Mouse (Mus musculus) right cerebral cortex, postnatal 4 days (tissue): ENCODE results near the gene Efhd1.

Experiments used
- DNase-seq: peaks from one replicate; pipeline ENCODE4 v3.0.0-alpha.2; 2022

Gene Efhd1

GRCm38 (mm10) chr1:87270641-87271467 lies 6.7 kb downstream of the Efhd1 start:
- DNase-seq: no peak

DNA sequence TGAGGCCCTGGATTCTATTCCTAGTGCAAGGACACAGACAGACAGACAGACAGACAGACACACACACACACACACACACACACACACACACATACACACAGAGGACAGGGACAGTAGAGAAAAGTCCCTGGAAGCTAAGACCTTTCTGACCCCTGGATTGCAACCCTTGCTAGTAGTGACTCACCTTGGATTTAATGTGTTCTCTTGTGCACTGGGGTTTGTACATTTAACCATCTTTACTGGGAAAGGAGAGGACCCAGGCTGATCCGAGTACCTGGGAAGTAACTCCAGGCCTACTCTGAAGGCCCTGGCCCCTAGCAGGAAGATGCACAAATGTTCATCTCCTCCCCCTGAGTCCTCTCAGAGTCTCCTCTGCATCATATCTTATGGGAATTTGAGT lies 7.4 kb downstream of the Efhd1 start:
- DNase-seq: no peak

DNA sequence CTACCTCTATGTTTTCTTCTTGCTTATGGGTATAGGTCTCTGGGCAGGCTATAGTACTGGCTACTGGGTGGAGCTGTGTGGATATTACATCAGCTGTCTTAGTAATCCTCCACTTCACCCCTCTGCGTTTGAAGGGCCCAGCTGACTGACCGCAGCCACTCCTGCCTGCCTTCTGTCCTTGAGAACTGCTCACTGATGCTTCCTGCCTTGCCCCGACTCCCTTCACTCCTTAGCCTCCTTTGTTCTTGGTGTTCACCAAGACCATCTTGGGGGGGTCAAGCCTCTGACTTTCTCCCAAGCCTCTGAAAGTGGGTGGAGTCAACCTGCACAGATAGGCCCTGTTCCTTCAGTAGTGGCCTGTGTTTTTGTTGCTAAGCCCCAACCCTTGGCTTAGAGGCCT lies 8.3 kb downstream of the Efhd1 start:
- no peak for DNase-seq

GRCm38 (mm10) chr1:87273514-87273942 lies 9.4 kb downstream of the Efhd1 start:
- DNase-seq: peak; percentile 18

- no peak for DNase-seq
Measured at GRCm38 (mm10) chr1:87274134-87274533, 10.0 kb downstream of the Efhd1 start.

DNA sequence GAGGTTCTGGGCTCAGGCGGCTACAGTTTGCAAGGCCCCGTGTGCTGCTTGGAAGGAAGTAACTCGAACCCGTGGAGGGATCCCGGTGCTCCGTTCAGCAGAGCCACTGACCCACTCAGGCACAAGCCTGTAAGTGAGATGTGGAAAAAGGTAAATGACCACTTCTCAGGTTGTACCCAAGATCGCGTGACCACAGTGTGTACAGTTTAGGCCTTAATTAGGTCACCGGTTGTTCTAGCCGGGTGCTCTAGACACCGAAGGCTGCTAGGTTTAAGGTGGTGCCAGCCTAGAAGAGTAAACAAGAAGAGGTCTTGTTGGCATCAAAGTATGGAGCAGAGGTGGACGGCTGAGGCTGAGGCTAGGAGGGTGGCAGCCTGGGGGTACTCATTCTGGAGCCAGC lies 11.0 kb downstream of the Efhd1 start:
- DNase-seq: no peak

DNA sequence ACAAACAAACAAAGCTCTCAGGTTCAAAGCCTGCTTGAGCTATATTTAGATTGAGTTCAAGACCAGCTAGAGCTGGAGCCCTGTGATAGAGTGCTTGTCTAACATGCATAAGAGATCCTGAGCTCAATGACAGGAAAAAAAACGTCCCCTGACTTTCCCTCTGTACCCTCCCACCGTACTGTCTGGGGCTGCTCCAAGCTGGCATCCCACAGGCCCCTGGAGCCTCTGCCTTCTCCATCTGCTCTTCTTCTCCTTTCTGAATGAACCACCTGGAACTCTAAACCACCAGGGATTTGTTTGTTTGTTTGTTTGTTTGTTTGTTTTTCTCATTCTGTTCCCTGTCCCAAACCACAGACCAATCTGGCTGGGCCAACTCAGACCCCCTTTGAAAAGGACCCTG lies 11.9 kb downstream of the Efhd1 start:
- DNase-seq: no peak

DNA sequence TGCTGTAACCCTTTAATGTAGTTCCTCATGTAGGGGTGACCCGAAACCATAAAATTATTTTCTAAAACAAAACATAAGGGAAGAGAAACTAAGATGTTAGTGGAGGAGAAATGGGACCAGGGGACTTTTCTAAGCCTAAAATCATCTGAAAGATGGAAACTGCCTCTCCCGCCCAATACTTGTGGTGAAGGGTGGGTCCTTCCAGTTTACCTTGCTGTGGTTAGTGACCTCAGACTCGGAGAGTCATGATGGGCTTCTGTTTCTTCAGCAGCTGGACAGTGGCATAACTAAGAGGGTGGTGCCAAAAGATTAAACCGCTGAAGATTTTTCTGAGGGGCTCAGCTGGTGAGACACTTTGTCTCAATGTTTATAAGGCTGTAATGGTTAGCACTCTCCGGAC lies 16.1 kb downstream of the Efhd1 start:
- DNase-seq: no peak

- no peak for DNase-seq
Measured at GRCm38 (mm10) chr1:87281599-87282412, 17.6 kb downstream of the Efhd1 start.

- DNase-seq: no peak
Measured at GRCm38 (mm10) chr1:87282413-87282788, 18.2 kb downstream of the Efhd1 start.

DNA sequence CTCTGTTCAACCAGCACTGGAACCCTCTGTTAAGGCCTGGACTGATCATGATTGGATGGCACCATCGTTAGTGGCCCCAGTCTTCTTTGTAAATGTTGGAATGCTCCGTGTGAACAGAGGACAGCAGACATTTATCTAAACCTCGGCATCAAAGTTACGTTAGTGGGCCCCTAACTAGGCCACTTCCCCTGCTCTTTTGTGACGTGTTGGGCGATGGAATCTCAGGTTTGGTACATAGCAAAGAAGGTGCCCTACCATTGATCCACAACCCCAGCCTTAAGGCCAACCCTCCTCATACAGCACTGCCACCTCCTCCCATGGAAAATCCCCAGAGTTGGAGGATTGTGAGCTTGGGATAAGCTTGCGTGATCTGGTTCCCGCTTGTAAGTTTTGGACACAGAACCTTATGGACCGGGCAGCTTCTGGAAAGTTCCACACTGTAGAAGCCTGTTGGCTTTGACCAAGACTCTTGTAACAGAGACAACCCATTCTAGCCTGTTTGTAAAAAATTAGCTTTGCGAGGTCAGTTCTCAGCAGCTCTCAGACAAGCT lies 19.3 kb downstream of the Efhd1 start:
- DNase-seq: no peak

GRCm38 (mm10) chr1:87287105-87287504 lies 22.9 kb downstream of the Efhd1 start:
- DNase-seq: no peak

- DNase-seq: no peak
Measured at GRCm38 (mm10) chr1:87291416-87291815, 27.3 kb downstream of the Efhd1 start.

DNA sequence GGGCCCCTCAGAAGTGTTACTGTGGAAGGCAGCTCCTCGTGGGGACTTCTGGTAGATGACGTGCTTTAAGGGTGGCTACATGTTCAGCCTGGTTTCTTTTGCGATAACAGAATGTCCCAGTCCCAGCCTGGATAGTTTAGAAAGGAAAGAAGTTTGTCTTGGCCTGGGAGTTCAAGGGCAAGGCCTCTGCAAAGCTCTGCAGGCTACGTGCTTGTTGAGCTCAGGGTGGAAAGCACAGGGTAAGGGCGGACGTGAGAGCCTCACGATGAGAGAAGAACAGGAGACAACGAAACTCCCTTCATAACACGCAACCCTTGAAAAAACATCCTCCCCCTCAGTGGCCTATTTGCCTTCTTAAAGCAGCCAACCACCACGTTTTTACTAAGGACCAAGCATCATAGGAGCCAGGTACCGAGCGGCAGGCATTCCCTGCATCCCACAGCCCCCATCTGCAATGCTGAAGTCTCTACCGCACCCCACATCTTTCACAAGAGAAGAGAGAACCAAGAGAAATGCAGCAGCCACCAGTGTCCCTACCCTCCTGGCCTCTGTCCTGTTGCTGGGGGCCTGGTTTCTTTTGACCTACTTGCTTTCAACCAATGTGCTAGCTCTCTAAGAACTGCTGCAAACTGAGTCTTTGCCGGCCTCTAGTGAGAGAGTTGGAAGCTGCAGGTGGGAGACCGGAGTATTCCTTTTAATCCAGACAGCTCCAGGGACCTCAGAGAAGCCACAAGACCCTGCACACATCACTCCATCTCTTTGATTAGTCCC lies 28.4 kb downstream of the Efhd1 start:
- DNase-seq: peak; percentile 28

- DNase-seq: no peak
Measured at GRCm38 (mm10) chr1:87294063-87294710, 30.0 kb downstream of the Efhd1 start.

- DNase-seq: no peak
Measured at GRCm38 (mm10) chr1:87294951-87295350, 30.8 kb downstream of the Efhd1 start.

GRCm38 (mm10) chr1:87297346-87297925 lies 33.3 kb downstream of the Efhd1 start:
- no peak for DNase-seq

DNA sequence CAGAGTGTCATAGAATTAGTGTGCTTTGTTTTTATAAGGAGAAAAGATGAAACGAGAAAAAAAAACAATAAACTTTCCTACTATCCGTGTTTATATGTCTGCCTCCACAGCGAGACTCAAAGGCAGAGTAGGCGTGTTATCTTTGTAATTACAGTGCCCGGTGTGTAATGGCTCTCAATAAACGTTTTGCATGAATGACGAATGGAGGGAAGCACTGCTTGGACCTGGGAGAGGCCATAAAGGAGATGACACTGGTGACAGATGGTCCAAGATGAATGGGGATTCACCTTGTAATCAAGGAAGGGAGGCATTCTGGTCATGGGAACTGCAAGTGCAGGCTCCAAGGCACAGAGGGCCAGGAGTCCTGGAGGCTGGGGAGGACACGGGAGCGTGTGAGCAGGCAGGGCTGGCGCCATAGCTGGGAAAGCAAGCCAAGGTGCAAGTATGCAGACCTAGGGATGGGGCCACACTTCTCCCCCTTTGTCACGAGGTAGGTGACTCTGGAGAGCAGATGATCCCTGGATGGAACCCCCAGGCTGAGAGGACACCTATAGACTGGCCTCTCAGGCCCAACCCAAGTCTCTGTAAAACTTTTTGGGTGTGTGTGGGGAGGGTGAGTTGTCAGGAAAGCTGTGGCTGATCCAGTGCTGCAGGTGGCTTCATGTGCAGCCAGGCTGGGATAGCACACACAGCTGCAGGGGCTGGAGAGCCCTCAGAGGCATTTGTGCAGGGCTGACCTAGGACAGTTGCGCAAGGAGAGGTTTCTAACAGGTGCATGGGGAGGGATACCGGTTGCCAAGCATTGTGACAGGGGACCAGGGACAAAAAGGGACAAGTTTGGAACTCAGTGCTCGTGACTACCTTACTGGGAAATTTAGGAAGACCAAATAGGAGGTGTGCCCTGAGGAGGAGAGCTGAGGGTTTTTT lies 36.5 kb downstream of the Efhd1 start:
- DNase-seq: no peak

- no peak for DNase-seq
Measured at GRCm38 (mm10) chr1:87301971-87302370, 37.8 kb downstream of the Efhd1 start.

GRCm38 (mm10) chr1:87308952-87309351 lies 44.8 kb downstream of the Efhd1 start:
- no peak for DNase-seq

GRCm38 (mm10) chr1:87309621-87310020 lies 45.5 kb downstream of the Efhd1 start:
- DNase-seq: no peak
